Mouse (Mus musculus) megakaryocyte, embryonic 14.5 days (primary cell): Measurements from ENCODE around the gene Rmnd5b.

Source experiments
- FLI1 ChIP-seq: IDR thresholded peaks from 2 replicates; pipeline ENCODE4 v1.6.1; 2012; ENCODE audit warnings: low read length, inconsistent platforms, mixed read lengths
- GATA1 ChIP-seq: IDR thresholded peaks from 3 replicates; pipeline ENCODE4 v1.6.1; 2012; ENCODE audit warnings: mixed read lengths, low read length, inconsistent platforms, borderline replicate concordance

DNA sequence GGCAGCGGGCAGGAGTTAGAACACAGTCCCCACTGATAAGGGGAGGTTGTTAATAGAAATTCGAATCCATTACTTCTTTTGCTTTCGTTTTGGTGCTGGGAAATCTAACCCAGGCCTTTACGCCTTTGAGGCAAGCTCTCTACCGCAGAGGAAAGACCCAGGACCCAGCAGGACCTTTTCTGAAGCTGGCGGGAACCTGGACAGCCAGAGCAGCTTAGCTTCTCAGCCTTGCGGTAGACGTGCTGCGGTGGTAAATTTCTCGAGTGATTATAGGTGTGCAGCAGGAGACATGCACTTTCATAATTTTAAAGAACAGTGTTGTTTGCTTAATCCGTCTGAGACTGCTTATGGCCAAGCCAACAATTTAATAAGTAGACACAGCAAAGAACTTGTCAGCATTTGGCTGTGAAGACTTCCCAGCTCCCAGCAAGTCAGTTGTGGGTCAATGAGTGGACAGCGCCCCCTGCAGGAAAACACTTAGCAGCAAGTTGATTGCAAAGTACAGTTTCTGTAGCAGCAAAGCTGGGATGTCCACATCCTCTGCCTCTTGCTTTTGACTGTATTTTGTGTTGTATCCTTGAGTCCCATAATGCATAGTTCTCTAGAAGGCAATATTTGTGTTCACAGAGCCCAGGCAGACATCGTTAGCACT, 45.8 kb upstream of the Rmnd5b start:
- TF ChIP-seq GATA1 (no peak), FLI1 (no peak)
